Mouse (Mus musculus) liver, embryonic 11.5 days (tissue): ENCODE data around the gene Mrpl24. TPM values are rescaled to one million over a fixed set of nuclear protein-coding genes. Genes with fewer than 3 reads are reported as not detected.
"Not testable (repeated sequence)": the region's sequence is repeated elsewhere in the genome, so short reads cannot be mapped to it uniquely, and the experiment has no call there.

Source experiments
- ATAC-seq: fragments of 200-750 bp; cut with Nextera tagmentation; replicated peaks from 2 replicates; pipeline ENCODE4 v1.8.0; 2017; ENCODE audit warnings: moderate number of reproducible peaks, mild to moderate bottlenecking, moderate TSS enrichment, moderate library complexity; ENCODE audit not compliant: low FRiP score
- DNase-seq: peaks from one replicate; pipeline ENCODE4 v3.0.0-alpha.2; 2017; ENCODE audit warnings: low spot score
- H3K27ac ChIP-seq: fragments of 300-500 bp; sonication (generic); 2 replicates; pipeline ENCODE4 v1.5.1; 2014; ENCODE audit warnings: mild to moderate bottlenecking, low read depth, low read length, control low read depth
- H3K27me3 ChIP-seq: fragments of 300-500 bp; sonication (generic); replicated peaks from 2 replicates; pipeline ENCODE4 v1.6.1; 2014; ENCODE audit warnings: low read length, mixed read lengths; ENCODE audit not compliant: control insufficient read depth, insufficient read depth
- H3K36me3 ChIP-seq: fragments of 300-500 bp; sonication (generic); 2 replicates; pipeline ENCODE4 v1.6.1; 2014; ENCODE audit warnings: mild to moderate bottlenecking, low read length, moderate library complexity, mixed read lengths; ENCODE audit not compliant: control insufficient read depth, insufficient read depth
- H3K4me1 ChIP-seq: fragments of 300-500 bp; sonication (generic); replicated peaks from 2 replicates; pipeline ENCODE4 v1.6.1; 2014; ENCODE audit warnings: low read length, mixed read lengths; ENCODE audit not compliant: control insufficient read depth, insufficient read depth
- H3K4me2 ChIP-seq: fragments of 300-500 bp; sonication (generic); 2 replicates; pipeline ENCODE4 v1.6.1; 2014; ENCODE audit warnings: mild to moderate bottlenecking, control low read depth, moderate library complexity
- H3K4me3 ChIP-seq: fragments of 300-500 bp; sonication (generic); 2 replicates; pipeline ENCODE4 v1.5.1; 2014; ENCODE audit warnings: low read depth, low read length, control low read depth
- H3K9ac ChIP-seq: fragments of 300-500 bp; sonication (generic); 2 replicates; pipeline ENCODE4 v1.6.1; 2014; ENCODE audit warnings: low read depth, low read length, control low read depth
- H3K9me3 ChIP-seq: fragments of 300-500 bp; sonication (generic); 2 replicates; pipeline ENCODE4 v1.6.1; 2016; ENCODE audit warnings: low read length, inconsistent platforms, mixed read lengths; ENCODE audit not compliant: control insufficient read depth
- WGBS: fragments of 180-500 bp; shearing (Covaris S2); extraction: QIAGEN DNeasy Blood & Tissue Kit; methylation state at CpG from one replicate; pipeline ENCODE4 v1.1.7; 2014; 5-methylcytosine and 5-hydroxymethylcytosine counted together
- polyA plus RNA-seq: library from polyadenylated mRNA; unstranded; fragments of >200 nt; fragmentation: Nextera tagmentation; extraction: Ambion mirVana; gene quantifications from 2 replicates; pipeline ENCODE4 v1.2.1, GENCODE M21; 2014

Gene Mrpl24
- polyA plus RNA-seq, 1 experiment from 2014 or later = 97.5 TPM

DNA sequence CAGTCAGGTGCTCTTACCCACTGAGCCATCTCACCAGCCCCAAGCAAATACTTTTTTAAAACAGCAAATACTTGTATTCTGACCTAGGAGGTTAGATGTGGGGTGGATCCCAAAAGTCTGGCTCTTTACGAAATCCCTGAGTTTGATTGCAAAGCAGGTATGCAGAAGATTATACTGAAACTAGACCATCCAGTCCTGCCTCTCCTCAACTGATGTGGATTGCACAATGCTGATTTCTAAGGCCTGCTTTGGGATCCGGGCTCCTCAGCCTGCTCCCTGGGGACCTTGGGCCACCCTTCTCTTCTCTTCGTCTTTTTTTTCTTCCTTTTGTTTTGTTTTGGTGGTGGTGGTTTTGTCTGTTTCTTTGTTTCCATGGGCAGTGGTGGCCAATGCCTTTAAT lies 27.8 kb upstream of the Mrpl24 start:
- ATAC-seq (no peak), DNase-seq (no peak)
- Histone ChIP-seq H3K4me2 (no peak overlapping the region), H3K27ac (no peak overlapping the region), H3K36me3 (no peaks in the 10 kb centered on the region), H3K4me3 (no peak overlapping the region), H3K9ac (no peak overlapping the region), H3K27me3 (no peaks in the 10 kb centered on the region), H3K4me1 (peaks cover 8% of the 10 kb centered on the region; the same call in 1 of the 2 replicates), H3K9me3 (no peaks in the 10 kb centered on the region; the same call in 1 of the 2 replicates)
- WGBS = 80% methylated on average over 3 of the region's 3 CpGs

GRCm38 (mm10) chr3:87893367-87893905 lies 25.9 kb upstream of the Mrpl24 start:
- Histone ChIP-seq H3K4me2 (no peak overlapping the region), H3K36me3 (no peaks in the 10 kb centered on the region), H3K27me3 (no peaks in the 10 kb centered on the region), H3K9me3 (no peaks in the 10 kb centered on the region; the same call in 1 of the 2 replicates), H3K27ac (peak overlapping the region; percentile 32; the same call in 1 of the 2 replicates), H3K4me3 (no peak overlapping the region), H3K9ac (no peak overlapping the region), H3K4me1 (peaks cover 8% of the 10 kb centered on the region; the same call in 1 of the 2 replicates)
- DNase-seq = no peak
- peak; percentile 62 for ATAC-seq
- 79% methylated on average over 3 of the region's 3 CpGs for WGBS

GRCm38 (mm10) chr3:87899266-87899665 lies 20.0 kb upstream of the Mrpl24 start:
- no peak overlapping the region for H3K4me3 ChIP-seq
- H3K9me3 ChIP-seq = no peaks in the 10 kb centered on the region
- no peaks in the 10 kb centered on the region for H3K36me3 ChIP-seq
- no peak overlapping the region for H3K4me2 ChIP-seq
- no peak overlapping the region for H3K27ac ChIP-seq
- DNase-seq (no peak), ATAC-seq (no peak)
- H3K4me1 ChIP-seq = peaks cover 19% of the 10 kb centered on the region
- no peak overlapping the region for H3K9ac ChIP-seq
- WGBS = 76% methylated on average over 3 of the region's 3 CpGs
- no peaks in the 10 kb centered on the region for H3K27me3 ChIP-seq

- H3K27me3 ChIP-seq = no peaks in the 10 kb centered on the region
- H3K27ac ChIP-seq = peak overlapping the region; percentile 98; the same call in 1 of the 2 replicates
- DNase-seq = no peak
- peaks cover 19% of the 10 kb centered on the region for H3K4me1 ChIP-seq
- 77% methylated on average over 3 of the region's 3 CpGs for WGBS
- no peak for ATAC-seq
- H3K36me3 ChIP-seq = no peaks in the 10 kb centered on the region
- H3K4me3 ChIP-seq = no peak overlapping the region
- H3K9ac ChIP-seq = no peak overlapping the region
- H3K9me3 ChIP-seq = no peaks in the 10 kb centered on the region
- H3K4me2 ChIP-seq = peak overlapping the region; percentile 21; the same call in 1 of the 2 replicates
Measured at GRCm38 (mm10) chr3:87899776-87900175, 19.5 kb upstream of the Mrpl24 start.

DNA sequence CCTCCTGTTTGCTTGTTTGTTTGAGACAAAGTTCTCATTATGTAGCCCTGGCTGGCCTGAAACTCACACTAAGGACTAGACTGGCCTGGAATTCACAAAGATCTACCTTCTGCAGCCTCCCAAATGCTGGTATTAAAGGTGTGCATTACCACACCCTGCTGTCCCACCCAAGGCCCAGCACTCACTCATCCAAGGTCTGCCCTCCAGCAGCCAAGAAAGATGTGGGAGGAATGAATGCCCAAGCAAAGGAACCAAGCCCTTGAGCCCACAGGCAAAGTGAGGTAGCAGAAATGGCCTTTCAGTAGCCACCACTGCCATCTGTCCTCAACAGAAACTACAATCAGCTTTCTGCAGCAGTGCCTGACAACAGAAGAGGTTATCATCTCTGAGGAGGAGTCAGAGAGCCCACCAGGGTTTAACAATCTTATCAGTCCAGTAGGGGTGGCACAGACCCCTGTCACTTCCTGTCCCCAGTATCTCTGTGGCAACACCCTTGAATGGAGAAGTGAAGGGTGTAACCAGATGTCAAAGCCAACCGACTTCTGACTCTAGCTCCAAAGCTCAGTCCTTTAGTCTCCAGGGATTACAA lies 18.2 kb upstream of the Mrpl24 start:
- H3K4me1 ChIP-seq = peaks cover 22% of the 10 kb centered on the region
- ATAC-seq = peak; percentile 89
- H3K27me3 ChIP-seq = no peaks in the 10 kb centered on the region
- no peaks in the 10 kb centered on the region for H3K36me3 ChIP-seq
- peak overlapping the region; percentile 49 for H3K4me3 ChIP-seq
- peak overlapping the region; percentile 59 for H3K9ac ChIP-seq
- DNase-seq = peak; percentile 66
- 18% methylated on average over 1 of the region's 1 CpGs for WGBS
- H3K9me3 ChIP-seq = no peaks in the 10 kb centered on the region
- H3K27ac ChIP-seq = peak overlapping the region; percentile 98
- peak overlapping the region; percentile 66 for H3K4me2 ChIP-seq

DNA sequence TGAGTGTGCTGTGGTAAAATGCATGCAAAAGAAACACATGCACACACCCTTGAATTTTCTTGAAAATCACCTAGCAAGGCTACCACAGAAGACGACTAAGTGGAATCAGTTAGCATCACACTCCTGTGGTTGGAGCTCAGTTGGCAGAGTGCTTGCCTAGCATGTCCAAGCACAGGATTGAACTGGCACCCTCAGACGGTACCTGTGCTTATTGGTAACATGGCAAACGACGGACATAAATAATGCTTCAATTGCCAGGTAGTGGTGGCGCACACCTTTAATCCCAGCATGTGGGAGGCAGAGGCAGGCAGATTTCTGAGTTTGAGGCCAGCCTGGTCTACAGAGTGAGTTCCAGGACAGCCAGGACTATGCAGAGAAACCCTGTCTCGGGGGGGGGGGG lies 17.3 kb upstream of the Mrpl24 start:
- peak overlapping the region; percentile 47 for H3K9ac ChIP-seq

DNA sequence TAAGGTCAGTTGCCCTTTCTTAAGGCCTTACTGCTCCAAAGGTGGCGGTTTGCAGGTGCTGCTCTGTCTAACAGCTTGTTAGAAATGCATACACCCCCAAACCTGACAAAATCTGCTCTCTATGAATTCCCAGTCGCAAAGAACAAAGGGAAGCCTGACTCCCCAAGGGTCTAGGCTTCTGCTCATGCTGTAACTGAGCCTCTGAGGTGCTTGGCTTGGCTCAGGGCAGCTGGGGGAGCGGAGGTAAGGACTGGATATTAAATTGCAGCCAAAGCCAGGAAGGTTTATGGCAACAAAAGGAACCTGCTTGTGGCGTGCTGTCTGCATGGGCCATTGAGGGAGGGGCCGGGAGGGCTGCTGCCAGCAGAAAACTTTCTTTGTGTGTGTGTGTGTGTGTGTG lies 15.5 kb upstream of the Mrpl24 start:
- peak overlapping the region; percentile 79 for H3K27ac ChIP-seq
- no peak for DNase-seq
- H3K27me3 ChIP-seq = no peaks in the 10 kb centered on the region
- no peaks in the 10 kb centered on the region for H3K9me3 ChIP-seq
- no peak overlapping the region; the same call in 1 of the 2 replicates for H3K4me2 ChIP-seq
- 60% methylated on average over 5 of the region's 5 CpGs for WGBS
- ATAC-seq = no peak
- H3K9ac ChIP-seq = 0 out of 2 replicates have a peak overlapping the region, but pooled peaks have one; percentile 43
- H3K4me1 ChIP-seq = peaks cover 35% of the 10 kb centered on the region
- no peaks in the 10 kb centered on the region; the same call in 1 of the 2 replicates for H3K36me3 ChIP-seq
- H3K4me3 ChIP-seq = no peak overlapping the region

More for the DNA sequence above, 17.3 kb upstream of the Mrpl24 start:
- Histone ChIP-seq H3K4me2 (peak overlapping the region; percentile 66), H3K27ac (peak overlapping the region; percentile 98), H3K4me1 (peaks cover 22% of the 10 kb centered on the region)
- H3K36me3 ChIP-seq, H3K9me3 ChIP-seq, H3K27me3 ChIP-seq, DNase-seq, ATAC-seq, H3K4me3 ChIP-seq: not testable (repeated sequence)
- 62% methylated on average over 6 of the region's 6 CpGs for WGBS

GRCm38 (mm10) chr3:87905880-87906485 lies 13.3 kb upstream of the Mrpl24 start, which contains the start of gene Hdgf:
Gene Hdgf, plus strand, starts transcription at chr3:87906321.
- Histone ChIP-seq H3K4me1 (peaks cover 50% of the 10 kb centered on the region), H3K27me3 (no peaks in the 10 kb centered on the region), H3K4me3 (peak within 1 kb of the TSS; percentile 100), H3K4me2 (peak within 1 kb of the TSS; percentile 86), H3K9ac (peak within 1 kb of the TSS; percentile 100), H3K9me3 (no peaks in the 10 kb centered on the region), H3K36me3 (no peaks in the 10 kb centered on the region; the same call in 1 of the 2 replicates), H3K27ac (peak within 1 kb of the TSS; percentile 99)
- DNase-seq = peak; percentile 95
- peak; percentile 88 for ATAC-seq
- WGBS = under 1% methylated on average over 57 of the region's 57 CpGs
